Mouse (Mus musculus): ENCODE data around the gene Ldhd. TPM values are rescaled to one million over a fixed set of nuclear protein-coding genes. Genes with fewer than 3 reads are reported as not detected.
"Not testable (repeated sequence)": the region's sequence is repeated elsewhere in the genome, so short reads cannot be mapped to it uniquely, and the experiment has no call there.

The Ldhd gene
- polyA plus RNA-seq, 1 experiment from 2014 or later: 5.8 TPM

DNA sequence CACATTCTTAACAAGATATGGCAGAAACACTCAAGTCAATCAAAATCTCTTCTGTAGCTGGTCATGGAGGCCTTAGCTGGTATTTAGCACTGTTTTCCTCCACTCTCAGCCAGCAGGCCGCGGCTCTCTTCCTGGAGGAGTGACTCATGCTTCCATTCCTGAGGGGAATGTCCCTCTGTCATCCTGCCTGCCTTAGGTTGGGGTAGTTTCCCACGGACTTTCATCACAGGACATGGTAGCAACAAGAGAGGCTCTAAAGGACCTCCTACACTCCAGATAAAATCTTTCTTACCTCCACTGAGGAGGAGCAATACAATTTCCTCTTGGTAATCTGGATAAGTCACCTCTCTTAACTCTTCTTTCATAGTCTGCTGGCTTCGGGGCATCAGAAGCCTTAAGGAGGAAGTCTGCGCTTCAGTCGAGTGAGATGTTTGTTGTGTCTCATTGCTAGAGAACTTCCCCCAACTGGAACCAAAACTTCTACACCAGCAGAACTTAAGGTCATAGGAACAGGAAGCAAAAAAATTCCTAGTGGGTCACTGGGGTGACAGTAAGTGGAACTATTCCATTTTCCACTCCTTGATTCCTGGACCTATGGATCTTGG, 28.7 kb upstream of the Ldhd start:
- Histone ChIP-seq H3K36me3 (ENCODE audit: control insufficient read depth, insufficient read depth) (peaks cover 8% of the 10 kb centered on the region; the same call in 1 of the 2 replicates), H3K27me3 (replicated peaks; ENCODE audit: control insufficient read depth, insufficient read depth, low read length) (no peaks in the 10 kb centered on the region), H3K4me1 (replicated peaks; ENCODE audit: control insufficient read depth, insufficient read depth, low read length) (peaks cover 6% of the 10 kb centered on the region; the same call in 1 of the 2 replicates), H3K4me3 (ENCODE audit: low read depth, low read length) (no peak overlapping the region), H3K9ac (ENCODE audit: low read depth, low read length) (no peak overlapping the region), H3K9me3 (ENCODE audit: control insufficient read depth) (no peaks in the 10 kb centered on the region), H3K4me2 (replicated peaks; ENCODE audit: low read depth) (no peak overlapping the region), H3K27ac (ENCODE audit: low read depth, low read length) (peak overlapping the region; percentile 46)
- ATAC-seq: peak; percentile 73
- TF ChIP-seq CTCF (IDR thresholded peaks at IDR 0.05; ENCODE audit: low read depth): no peak
- 47% methylated on average over 6 of the region's 6 CpGs for WGBS

DNA sequence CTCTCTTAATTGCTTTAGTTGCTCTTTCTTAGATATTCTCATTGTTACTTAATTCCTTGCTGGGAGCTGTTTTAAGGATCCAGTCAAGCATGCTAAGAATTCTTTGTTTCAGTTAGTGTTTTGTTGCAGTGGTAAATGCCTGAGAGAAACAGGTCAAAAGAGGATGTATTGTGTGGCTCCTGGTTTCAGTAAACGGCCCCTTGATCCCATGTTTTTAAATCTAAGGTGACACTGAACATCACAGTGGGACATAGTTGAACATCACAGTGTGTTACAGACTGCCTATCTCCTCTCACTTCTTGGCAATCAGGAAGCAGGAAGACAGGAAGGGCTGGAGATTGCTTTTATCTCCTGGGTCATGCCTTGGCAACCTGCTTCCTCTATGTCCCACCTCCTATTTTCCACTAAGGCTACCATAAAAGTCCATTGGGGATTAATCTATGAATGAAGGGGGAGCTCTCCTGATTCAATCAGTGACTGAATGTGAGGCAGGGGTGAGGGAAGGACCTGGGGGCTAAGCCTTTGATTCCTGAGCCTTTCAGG, 27.2 kb upstream of the Ldhd start:
- Histone ChIP-seq H3K27me3 (replicated peaks; ENCODE audit: control insufficient read depth, insufficient read depth, low read length) (no peaks in the 10 kb centered on the region), H3K27ac (ENCODE audit: low read depth, low read length) (no peak overlapping the region), H3K36me3 (ENCODE audit: control insufficient read depth, insufficient read depth) (peaks cover 8% of the 10 kb centered on the region; the same call in 1 of the 2 replicates), H3K4me2 (replicated peaks; ENCODE audit: low read depth) (no peak overlapping the region), H3K4me3 (ENCODE audit: low read depth, low read length) (no peak overlapping the region), H3K4me1 (replicated peaks; ENCODE audit: control insufficient read depth, insufficient read depth, low read length) (peaks cover 6% of the 10 kb centered on the region; the same call in 1 of the 2 replicates), H3K9me3 (ENCODE audit: control insufficient read depth) (no peaks in the 10 kb centered on the region), H3K9ac (ENCODE audit: low read depth, low read length) (no peak overlapping the region)
- WGBS: 69% methylated on average over 1 of the region's 1 CpGs
- no peak for ATAC-seq
- no peak for TF ChIP-seq CTCF (IDR thresholded peaks at IDR 0.05; ENCODE audit: low read depth)

DNA sequence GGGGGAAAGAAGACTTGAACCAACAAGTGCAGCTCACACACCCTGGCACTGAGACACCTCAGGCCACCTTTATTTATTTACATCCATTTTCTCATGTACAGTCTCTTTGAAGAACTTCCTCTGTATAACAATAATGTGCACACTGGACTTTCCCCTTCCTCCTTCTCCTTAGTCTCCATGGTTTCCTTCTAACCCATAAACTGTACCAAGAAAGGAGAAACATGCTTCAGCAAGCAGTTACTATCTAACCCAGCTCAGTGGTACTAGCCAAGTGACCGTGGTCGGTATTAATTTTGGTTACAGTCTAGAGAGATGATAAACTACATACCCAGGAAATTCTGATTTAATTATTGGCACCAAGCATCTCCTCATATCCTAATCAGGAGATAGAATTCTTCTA, 23.4 kb upstream of the Ldhd start:
- ATAC-seq: peak; percentile 64; the same call in 1 of the 2 replicates
- Histone ChIP-seq H3K4me3 (ENCODE audit: low read depth, low read length) (no peak overlapping the region), H3K36me3 (ENCODE audit: control insufficient read depth, insufficient read depth) (no peaks in the 10 kb centered on the region), H3K9me3 (ENCODE audit: control insufficient read depth) (no peaks in the 10 kb centered on the region), H3K4me1 (replicated peaks; ENCODE audit: control insufficient read depth, insufficient read depth, low read length) (peaks cover 4% of the 10 kb centered on the region; the same call in 1 of the 2 replicates), H3K9ac (ENCODE audit: low read depth, low read length) (no peak overlapping the region), H3K4me2 (replicated peaks; ENCODE audit: low read depth) (no peak overlapping the region), H3K27ac (ENCODE audit: low read depth, low read length) (no peak overlapping the region), H3K27me3 (replicated peaks; ENCODE audit: control insufficient read depth, insufficient read depth, low read length) (no peaks in the 10 kb centered on the region)
- TF ChIP-seq CTCF (IDR thresholded peaks at IDR 0.05; ENCODE audit: low read depth): no peak
- 67% methylated on average over 2 of the region's 2 CpGs for WGBS

DNA sequence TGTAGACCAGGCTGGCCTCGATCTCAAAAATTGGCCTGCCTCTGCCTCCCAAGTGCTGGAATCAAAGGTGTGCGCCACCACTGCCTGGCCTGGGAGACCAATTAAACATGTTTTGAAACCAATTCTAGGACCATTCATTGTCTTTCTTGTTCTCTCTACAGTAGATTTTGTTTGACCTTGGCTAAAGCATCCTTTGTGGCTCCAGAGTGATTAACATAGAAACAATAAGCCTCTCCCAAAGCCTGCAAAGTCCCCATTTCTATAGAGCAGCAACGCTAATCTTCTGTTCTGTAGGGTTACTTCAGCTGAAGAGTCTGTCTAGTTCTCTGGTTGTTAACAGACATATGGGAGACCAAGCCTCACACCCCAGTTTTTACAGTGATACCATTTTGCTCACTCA, 20.5 kb upstream of the Ldhd start:
- Histone ChIP-seq H3K4me2 (replicated peaks; ENCODE audit: low read depth) (no peak overlapping the region), H3K27me3 (replicated peaks; ENCODE audit: control insufficient read depth, insufficient read depth, low read length) (no peaks in the 10 kb centered on the region), H3K36me3 (ENCODE audit: control insufficient read depth, insufficient read depth) (no peaks in the 10 kb centered on the region), H3K4me3 (ENCODE audit: low read depth, low read length) (no peak overlapping the region), H3K9me3 (ENCODE audit: control insufficient read depth) (no peaks in the 10 kb centered on the region), H3K9ac (ENCODE audit: low read depth, low read length) (no peak overlapping the region), H3K27ac (ENCODE audit: low read depth, low read length) (no peak overlapping the region), H3K4me1 (replicated peaks; ENCODE audit: control insufficient read depth, insufficient read depth, low read length) (0 out of 2 replicates have a peak, but pooled peaks cover 5% of the 10 kb centered on the region)
- 96% methylated on average over 3 of the region's 3 CpGs for WGBS
- TF ChIP-seq CTCF (IDR thresholded peaks at IDR 0.05; ENCODE audit: low read depth): no peak
- no peak for ATAC-seq

DNA sequence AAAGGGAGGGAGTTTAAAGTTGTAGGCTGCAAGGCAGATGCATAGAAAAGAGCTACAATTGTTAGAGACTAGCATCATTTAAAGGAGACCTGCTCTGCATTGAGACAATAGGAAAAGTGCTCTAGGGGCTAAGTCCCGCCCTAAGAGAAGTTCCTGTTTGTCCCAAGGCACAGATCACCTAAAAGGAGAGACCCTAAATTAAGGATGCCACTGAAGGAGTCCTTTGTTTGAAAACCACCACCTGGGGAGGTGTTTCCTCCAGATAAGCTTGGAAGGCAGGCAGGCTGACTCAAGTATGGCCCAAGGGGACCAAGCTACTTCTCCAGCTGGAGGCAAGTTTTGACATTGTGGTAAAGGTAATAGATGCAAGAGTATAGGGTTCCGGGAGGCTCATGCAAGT, 18.7 kb upstream of the Ldhd start:
- Histone ChIP-seq H3K9ac (ENCODE audit: low read depth, low read length) (no peak overlapping the region), H3K4me3 (ENCODE audit: low read depth, low read length) (no peak overlapping the region), H3K9me3 (ENCODE audit: control insufficient read depth) (no peaks in the 10 kb centered on the region), H3K27ac (ENCODE audit: low read depth, low read length) (no peak overlapping the region), H3K4me2 (replicated peaks; ENCODE audit: low read depth) (no peak overlapping the region), H3K4me1 (replicated peaks; ENCODE audit: control insufficient read depth, insufficient read depth, low read length) (0 out of 2 replicates have a peak, but pooled peaks cover 5% of the 10 kb centered on the region), H3K27me3 (replicated peaks; ENCODE audit: control insufficient read depth, insufficient read depth, low read length) (no peaks in the 10 kb centered on the region), H3K36me3 (ENCODE audit: control insufficient read depth, insufficient read depth) (no peaks in the 10 kb centered on the region)
- 74% methylated on average over 2 of the region's 2 CpGs for WGBS
- no peak for ATAC-seq
- TF ChIP-seq CTCF (IDR thresholded peaks at IDR 0.05; ENCODE audit: low read depth): no peak

DNA sequence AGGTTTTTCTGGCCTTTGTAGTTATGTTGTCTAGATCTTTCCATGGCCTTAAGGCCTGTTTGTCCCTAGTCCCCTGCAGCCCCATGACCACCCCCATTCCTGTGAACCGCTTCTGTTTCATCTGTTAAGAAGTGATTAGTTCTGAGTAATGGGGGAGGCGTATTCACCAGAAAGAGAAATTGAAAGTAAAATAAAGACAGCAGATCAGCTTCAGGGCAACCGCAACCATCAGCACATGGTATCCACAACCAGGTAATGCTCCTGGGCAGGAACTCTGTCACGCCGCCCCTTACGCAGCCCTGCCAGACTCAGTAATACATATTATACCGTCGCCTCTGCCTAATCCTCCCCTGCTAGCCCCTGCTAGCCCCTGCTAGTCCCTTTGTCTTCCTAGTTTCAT, 15.5 kb upstream of the Ldhd start:
- Histone ChIP-seq H3K9ac (ENCODE audit: low read depth, low read length) (no peak overlapping the region), H3K27me3 (replicated peaks; ENCODE audit: control insufficient read depth, insufficient read depth, low read length) (no peaks in the 10 kb centered on the region), H3K4me1 (replicated peaks; ENCODE audit: control insufficient read depth, insufficient read depth, low read length) (0 out of 2 replicates have a peak, but pooled peaks cover 5% of the 10 kb centered on the region), H3K4me2 (replicated peaks; ENCODE audit: low read depth) (no peak overlapping the region; the same call in 1 of the 2 replicates), H3K27ac (ENCODE audit: low read depth, low read length) (no peak overlapping the region), H3K36me3 (ENCODE audit: control insufficient read depth, insufficient read depth) (no peaks in the 10 kb centered on the region), H3K4me3 (ENCODE audit: low read depth, low read length) (no peak overlapping the region), H3K9me3 (ENCODE audit: control insufficient read depth) (no peaks in the 10 kb centered on the region)
- no peak for ATAC-seq
- WGBS: 77% methylated on average over 8 of the region's 8 CpGs
- TF ChIP-seq CTCF (IDR thresholded peaks at IDR 0.05; ENCODE audit: low read depth): no peak

DNA sequence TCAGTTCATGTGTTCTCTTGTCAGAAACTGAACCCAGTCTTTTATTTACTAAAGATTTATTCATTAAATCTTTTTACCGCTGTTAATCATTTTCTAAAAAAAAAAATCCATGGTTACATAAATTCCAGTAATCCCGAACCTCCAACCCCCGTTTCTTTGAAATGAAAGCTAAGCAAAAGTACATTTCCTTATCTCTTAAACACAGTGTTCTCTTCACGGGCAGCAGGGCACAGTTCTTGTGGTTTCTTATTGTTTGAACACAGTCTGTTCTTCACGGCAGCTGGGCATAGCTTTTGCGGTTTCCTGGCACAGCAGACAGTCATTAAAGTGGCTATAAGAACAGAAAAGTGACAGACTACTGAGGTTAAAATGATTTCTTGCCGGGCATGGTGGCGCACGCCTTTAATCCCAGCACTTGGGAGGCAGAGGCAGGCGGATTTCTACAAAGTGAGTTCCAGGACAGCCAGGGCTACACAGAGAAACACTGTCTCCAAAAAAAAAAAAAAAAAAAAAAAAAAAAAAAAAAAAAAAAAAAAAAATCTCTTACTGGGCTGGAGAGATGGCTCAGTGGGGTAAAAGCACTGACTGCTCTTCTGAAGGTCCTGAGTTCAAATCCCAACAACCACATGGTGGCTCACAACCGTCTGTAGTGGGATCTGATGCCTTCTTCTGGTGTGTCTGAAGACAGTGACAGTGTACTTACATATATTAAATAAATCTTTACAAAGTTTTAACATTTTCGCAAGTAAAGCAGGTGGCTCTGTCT, 14.3 kb upstream of the Ldhd start:
- H3K9ac ChIP-seq (ENCODE audit: low read depth, low read length); H3K4me1 ChIP-seq (replicated peaks; ENCODE audit: control insufficient read depth, insufficient read depth, low read length); ATAC-seq; H3K9me3 ChIP-seq (ENCODE audit: control insufficient read depth); H3K27me3 ChIP-seq (replicated peaks; ENCODE audit: control insufficient read depth, insufficient read depth, low read length); H3K36me3 ChIP-seq (ENCODE audit: control insufficient read depth, insufficient read depth): not testable (repeated sequence)
- Histone ChIP-seq H3K27ac (ENCODE audit: low read depth, low read length) (peak overlapping the region; percentile 98; the same call in 1 of the 2 replicates), H3K4me3 (ENCODE audit: low read depth, low read length) (peak overlapping the region; percentile 87), H3K4me2 (replicated peaks; ENCODE audit: low read depth) (peak overlapping the region; percentile 91)
- 45% methylated on average over 12 of the region's 12 CpGs for WGBS

All from intestine, postnatal 0 days (tissue).